Mouse (Mus musculus) right cerebral cortex, postnatal 4 days (tissue): ENCODE data around the gene Foxj3.
A peak's percentile ranks its signal among the peaks of the same experiment; 100 is the strongest.
"Not testable (repeated sequence)": the region's sequence is repeated elsewhere in the genome, so short reads cannot be mapped to it uniquely, and the experiment has no call there.

Experiments
- DNase-seq: peaks from one replicate; pipeline ENCODE4 v3.0.0-alpha.2; 2022

Foxj3 gene

GRCm38 (mm10) chr4:119536615-119537014, at the start of gene Foxj3:
Foxj3 (plus strand) TSS chr4:119537004.
- not testable (repeated sequence) for DNase-seq

GRCm38 (mm10) chr4:119489666-119490065, 47.1 kb upstream of the Foxj3 start:
- no peak for DNase-seq

- DNase-seq, result peak; percentile 83
Measured at GRCm38 (mm10) chr4:119490806-119491205, 46.0 kb upstream of the Foxj3 start.

GRCm38 (mm10) chr4:119492291-119492932, 44.4 kb upstream of the Foxj3 start, which contains the start of gene Rimkla:
Rimkla (minus strand) TSS chr4:119492628.
- peak; percentile 77 for DNase-seq

- DNase-seq, result no peak
Measured at GRCm38 (mm10) chr4:119492933-119493327, 43.9 kb upstream of the Foxj3 start.

- DNase-seq, result no peak
Measured at GRCm38 (mm10) chr4:119498319-119498848, 38.4 kb upstream of the Foxj3 start.

GRCm38 (mm10) chr4:119511591-119511990, 25.2 kb upstream of the Foxj3 start:
- DNase-seq, result no peak

- no peak for DNase-seq
Measured at GRCm38 (mm10) chr4:119512731-119513141, 24.1 kb upstream of the Foxj3 start.

GRCm38 (mm10) chr4:119523575-119523974, 13.2 kb upstream of the Foxj3 start:
- DNase-seq, result no peak

GRCm38 (mm10) chr4:119524010-119524409, 12.8 kb upstream of the Foxj3 start:
- no peak for DNase-seq

- no peak for DNase-seq
Measured at GRCm38 (mm10) chr4:119524466-119524865, 12.3 kb upstream of the Foxj3 start.

- DNase-seq, result no peak
Measured at GRCm38 (mm10) chr4:119526329-119526845, 10.4 kb upstream of the Foxj3 start.

- DNase-seq, result no peak
Measured at GRCm38 (mm10) chr4:119531813-119532212, 5.0 kb upstream of the Foxj3 start.

GRCm38 (mm10) chr4:119535103-119535502, 1.7 kb upstream of the Foxj3 start:
- DNase-seq, result no peak

- no peak for DNase-seq
Measured at GRCm38 (mm10) chr4:119537436-119537835, 632 bp downstream of the Foxj3 start.

GRCm38 (mm10) chr4:119539031-119539824, 2.4 kb downstream of the Foxj3 start, which contains the start of gene Frg2f1:
Frg2f1 (minus strand) TSS chr4:119539529.
- DNase-seq, result peak; percentile 98

- peak; percentile 49 for DNase-seq
Measured at GRCm38 (mm10) chr4:119539836-119540532, 3.2 kb downstream of the Foxj3 start.

- no peak for DNase-seq
Measured at GRCm38 (mm10) chr4:119540533-119540890, 3.7 kb downstream of the Foxj3 start.

GRCm38 (mm10) chr4:119550864-119551263, 14.1 kb downstream of the Foxj3 start:
- DNase-seq, result no peak

- no peak for DNase-seq
Measured at GRCm38 (mm10) chr4:119555466-119555865, 18.7 kb downstream of the Foxj3 start.

- DNase-seq, result no peak
Measured at GRCm38 (mm10) chr4:119563136-119563535, 26.3 kb downstream of the Foxj3 start.

- no peak for DNase-seq
Measured at GRCm38 (mm10) chr4:119566322-119566835, 29.6 kb downstream of the Foxj3 start.

GRCm38 (mm10) chr4:119572682-119573081, 35.9 kb downstream of the Foxj3 start:
- DNase-seq, result no peak
